Mouse (Mus musculus) liver, postnatal 0 days (tissue): ENCODE results near the gene Furin. TPM values are rescaled to one million over a fixed set of nuclear protein-coding genes. Genes with fewer than 3 reads are reported as not detected.
A peak's percentile ranks its signal among the peaks of the same experiment; 100 is the strongest.

Experiments
- ATAC-seq: fragments of 200-750 bp; cut with Nextera tagmentation; 2 replicates; pipeline ENCODE4 v1.8.0; 2017; ENCODE audit warnings: mild to moderate bottlenecking, moderate library complexity
- DNase-seq: peaks from one replicate; pipeline ENCODE4 v3.0.0-alpha.2; 2016
- H3K27ac ChIP-seq: fragments of 300-500 bp; sonication (generic); 2 replicates; pipeline ENCODE4 v1.5.1; 2014; ENCODE audit warnings: antibody characterized with exemption, moderate library complexity, mild to moderate bottlenecking, low read depth
- H3K27me3 ChIP-seq: fragments of 300-500 bp; sonication (generic); 2 replicates; pipeline ENCODE4 v1.6.1; 2014; ENCODE audit warnings: low read length, control low read depth, mixed read lengths; ENCODE audit not compliant: insufficient read depth
- H3K36me3 ChIP-seq: fragments of 300-500 bp; sonication (generic); replicated peaks from 2 replicates; pipeline ENCODE4 v1.6.1; 2014; ENCODE audit warnings: mild to moderate bottlenecking, control low read depth, low read length, moderate library complexity, mixed read lengths; ENCODE audit not compliant: insufficient read depth
- H3K4me1 ChIP-seq: fragments of 300-500 bp; sonication (generic); 2 replicates; pipeline ENCODE4 v1.6.1; 2014; ENCODE audit warnings: antibody characterized with exemption, mild to moderate bottlenecking, control low read depth; ENCODE audit not compliant: insufficient read depth
- H3K4me2 ChIP-seq: fragments of 300-500 bp; sonication (generic); 2 replicates; pipeline ENCODE4 v1.6.1; 2014; ENCODE audit warnings: low read depth, mild to moderate bottlenecking, low read length, moderate library complexity, mixed read lengths
- H3K4me3 ChIP-seq: fragments of 300-500 bp; sonication (generic); 2 replicates; pipeline ENCODE4 v1.5.1; 2014; ENCODE audit warnings: low read depth, low read length
- H3K9ac ChIP-seq: fragments of 300-500 bp; sonication (generic); replicated peaks from 2 replicates; pipeline ENCODE4 v1.6.1; 2014; ENCODE audit warnings: mild to moderate bottlenecking, moderate library complexity
- H3K9me3 ChIP-seq: fragments of 300-500 bp; sonication (generic); 2 replicates; pipeline ENCODE4 v1.6.1; 2016; ENCODE audit warnings: mild to moderate bottlenecking, control low read depth, low read length, mixed read lengths
- CTCF ChIP-seq: sonication (generic); IDR thresholded peaks from 2 replicates; pipeline ENCODE4 v1.5.1; 2016; ENCODE audit warnings: antibody characterized with exemption, low read depth
- EP300 ChIP-seq: IDR thresholded peaks from 2 replicates; pipeline ENCODE4 v1.6.1; 2016; ENCODE audit warnings: antibody characterized with exemption, low read depth, mild to moderate bottlenecking
- WGBS: fragments of 180-500 bp; shearing (Covaris S2); extraction: QIAGEN DNeasy Blood & Tissue Kit; methylation state at CpG from one replicate; pipeline ENCODE4 v1.1.7; 2014; ENCODE audit not compliant: insufficient replicate concordance; 5-methylcytosine and 5-hydroxymethylcytosine counted together
- polyA plus RNA-seq: library from polyadenylated mRNA; unstranded; fragments of >200 nt; fragmentation: Nextera tagmentation; extraction: Ambion mirVana; gene quantifications from 2 replicates; pipeline ENCODE4 v1.2.1, GENCODE M21; 2015

Gene Furin
- polyA plus RNA-seq, 1 experiment from 2014 or later: 17.7 TPM

DNA sequence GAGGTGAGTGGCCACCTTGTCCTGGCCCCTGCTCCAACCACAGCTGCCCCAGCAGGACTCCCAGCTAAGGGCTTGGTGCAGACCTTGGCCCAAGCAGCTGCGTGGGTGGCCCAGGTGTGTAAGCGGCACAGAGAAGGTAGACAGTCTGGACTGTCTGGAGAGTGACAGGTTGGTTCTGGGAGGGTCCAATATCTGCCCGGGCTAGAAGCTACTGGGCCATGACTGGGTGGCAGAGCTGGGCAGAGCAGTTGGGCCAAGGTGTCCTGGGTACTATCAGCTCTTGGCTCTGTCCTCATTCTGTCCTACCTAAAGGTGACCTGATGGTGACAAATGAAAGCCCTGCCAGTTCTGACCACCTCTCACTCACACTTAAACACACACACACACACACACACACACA, 37.9 kb upstream of the Furin start:
- Histone ChIP-seq H3K9ac (no peak overlapping the region), H3K27me3 (no peaks in the 10 kb centered on the region), H3K4me2 (no peak overlapping the region), H3K4me1 (peaks cover 44% of the 10 kb centered on the region), H3K27ac (no peak overlapping the region), H3K36me3 (no peaks in the 10 kb centered on the region), H3K9me3 (no peaks in the 10 kb centered on the region), H3K4me3 (no peak overlapping the region)
- 74% methylated on average over 3 of the region's 3 CpGs for WGBS
- ATAC-seq (no peak), DNase-seq (no peak)
- TF ChIP-seq EP300: no peak
- no peak for TF ChIP-seq CTCF

GRCm38 (mm10) chr7:80441986-80442904, 37.0 kb upstream of the Furin start:
- DNase-seq (no peak), ATAC-seq (no peak)
- Histone ChIP-seq H3K9me3 (no peaks in the 10 kb centered on the region), H3K9ac (no peak overlapping the region), H3K4me1 (peaks cover 43% of the 10 kb centered on the region), H3K4me3 (no peak overlapping the region), H3K27me3 (no peaks in the 10 kb centered on the region), H3K27ac (no peak overlapping the region), H3K36me3 (no peaks in the 10 kb centered on the region), H3K4me2 (no peak overlapping the region)
- TF ChIP-seq CTCF: no peak
- TF ChIP-seq EP300: no peak
- WGBS: 80% methylated on average over 11 of the region's 11 CpGs

DNA sequence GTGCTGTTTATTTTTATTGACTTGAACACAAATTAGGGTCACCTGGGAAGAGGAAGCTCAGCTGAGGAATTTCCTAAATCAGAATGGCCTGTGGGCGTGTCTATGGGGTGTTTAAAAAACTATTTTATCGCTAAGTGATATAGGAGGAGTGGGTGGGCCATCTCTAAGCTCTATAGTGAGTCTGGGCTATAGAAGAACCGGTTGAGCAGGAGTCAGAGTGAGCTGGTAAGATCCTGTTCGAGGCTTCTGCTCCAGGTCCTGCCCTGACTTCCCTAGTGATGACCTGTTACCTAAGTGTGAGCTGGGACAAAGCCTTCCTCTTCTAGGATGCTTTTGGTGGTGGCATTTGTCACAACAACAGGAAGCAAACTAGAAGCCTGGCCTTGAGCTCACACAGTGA, 35.4 kb upstream of the Furin start:
- no peak for ATAC-seq

GRCm38 (mm10) chr7:80439789-80440488, 34.7 kb upstream of the Furin start:
- 69% methylated on average over 10 of the region's 10 CpGs for WGBS
- Histone ChIP-seq H3K4me1 (peaks cover 23% of the 10 kb centered on the region), H3K4me3 (no peak overlapping the region), H3K9ac (no peak overlapping the region), H3K4me2 (no peak overlapping the region), H3K27ac (no peak overlapping the region), H3K27me3 (no peaks in the 10 kb centered on the region), H3K9me3 (no peaks in the 10 kb centered on the region), H3K36me3 (no peaks in the 10 kb centered on the region)
- DNase-seq: no peak
- no peak for TF ChIP-seq CTCF
- ATAC-seq: no peak

More for the DNA sequence above, 35.4 kb upstream of the Furin start:
- WGBS: 62% methylated on average over 4 of the region's 4 CpGs
- no peaks in the 10 kb centered on the region for H3K27me3 ChIP-seq
- peaks cover 27% of the 10 kb centered on the region for H3K4me1 ChIP-seq
- H3K4me2 ChIP-seq: no peak overlapping the region
- H3K27ac ChIP-seq: no peak overlapping the region
- TF ChIP-seq EP300 (no peak), CTCF (no peak)
- no peak for DNase-seq
- no peak overlapping the region for H3K4me3 ChIP-seq
- H3K9ac ChIP-seq: no peak overlapping the region
- H3K9me3 ChIP-seq: no peaks in the 10 kb centered on the region
- no peaks in the 10 kb centered on the region for H3K36me3 ChIP-seq

DNA sequence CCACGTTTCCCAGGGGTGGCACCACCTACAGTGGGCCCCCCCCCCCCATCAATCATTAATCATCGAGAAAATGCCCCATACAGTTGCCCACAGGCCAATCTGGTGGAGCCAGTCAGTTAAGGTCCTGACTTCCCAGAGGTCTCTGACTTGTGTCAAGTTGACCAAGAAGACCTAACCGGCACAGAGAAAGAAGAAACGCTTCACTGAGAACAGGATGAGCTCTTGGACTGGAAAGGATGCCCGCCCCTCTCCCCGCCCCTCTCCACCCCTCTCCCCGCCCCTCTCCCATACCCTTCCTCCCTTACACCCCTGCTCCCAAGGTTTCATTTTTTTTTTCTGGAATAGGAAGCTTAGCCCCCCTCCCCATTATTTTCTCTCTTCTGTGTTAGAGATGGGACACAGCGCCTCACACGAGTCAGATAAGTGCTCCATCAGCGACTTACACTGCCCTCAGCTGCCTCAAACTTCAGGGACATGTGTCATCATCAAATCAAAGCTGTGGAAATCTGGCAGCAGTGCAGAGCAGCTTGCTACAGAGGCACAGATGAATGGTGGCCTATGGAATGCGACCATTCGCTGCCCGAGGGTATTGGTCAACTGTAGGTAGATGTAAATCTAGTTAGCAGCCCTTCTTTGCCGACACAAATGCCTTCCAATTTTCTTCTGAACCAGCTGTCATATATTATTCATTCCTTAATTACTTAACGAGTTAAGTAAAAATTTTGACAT, 34.0 kb upstream of the Furin start:
- peaks cover 15% of the 10 kb centered on the region for H3K4me1 ChIP-seq
- no peak overlapping the region for H3K27ac ChIP-seq
- H3K4me2 ChIP-seq: peak overlapping the region; percentile 41
- 46% methylated on average over 13 of the region's 15 CpGs for WGBS
- no peak for TF ChIP-seq EP300
- no peak for TF ChIP-seq CTCF
- no peak overlapping the region for H3K9ac ChIP-seq
- no peaks in the 10 kb centered on the region for H3K27me3 ChIP-seq
- no peaks in the 10 kb centered on the region for H3K36me3 ChIP-seq
- no peaks in the 10 kb centered on the region for H3K9me3 ChIP-seq
- H3K4me3 ChIP-seq: no peak overlapping the region
- ATAC-seq (peak; percentile 55), DNase-seq (no peak)

- no peak overlapping the region for H3K9ac ChIP-seq
- TF ChIP-seq EP300 (no peak), CTCF (no peak)
- H3K36me3 ChIP-seq: no peaks in the 10 kb centered on the region
- no peaks in the 10 kb centered on the region for H3K27me3 ChIP-seq
- 67% methylated on average over 7 of the region's 7 CpGs for WGBS
- DNase-seq (no peak), ATAC-seq (no peak)
- no peak overlapping the region for H3K4me3 ChIP-seq
- 0 out of 2 replicates have a peak, but pooled peaks cover 7% of the 10 kb centered on the region for H3K4me1 ChIP-seq
- no peak overlapping the region for H3K4me2 ChIP-seq
- no peaks in the 10 kb centered on the region for H3K9me3 ChIP-seq
- H3K27ac ChIP-seq: no peak overlapping the region
Observed at GRCm38 (mm10) chr7:80436571-80436970, 31.3 kb upstream of the Furin start.
